Mouse (Mus musculus) midbrain, embryonic 16.5 days (tissue): ENCODE data around the gene Nrf1. TPM values are rescaled to one million over a fixed set of nuclear protein-coding genes. Genes with fewer than 3 reads are reported as not detected.

Experiments
- ATAC-seq: fragments of 200-750 bp; cut with Nextera tagmentation; 2 replicates; pipeline ENCODE4 v1.8.0; 2017; ENCODE audit warnings: moderate TSS enrichment
- H3K27ac ChIP-seq: fragments of 300-500 bp; sonication (generic); 2 replicates; pipeline ENCODE4 v1.5.1; 2014; ENCODE audit warnings: mild to moderate bottlenecking, low read length, mixed read lengths
- H3K27me3 ChIP-seq: fragments of 300-500 bp; sonication (generic); 2 replicates; pipeline ENCODE4 v1.6.1; 2014; ENCODE audit warnings: low read depth, low read length, mixed read lengths; ENCODE audit not compliant: control insufficient read depth, insufficient read depth
- H3K36me3 ChIP-seq: fragments of 300-500 bp; sonication (generic); 2 replicates; pipeline ENCODE4 v1.6.1; 2014; ENCODE audit warnings: mild to moderate bottlenecking, low read length, moderate library complexity, mixed read lengths; ENCODE audit not compliant: control insufficient read depth, insufficient read depth
- H3K4me1 ChIP-seq: fragments of 300-500 bp; sonication (generic); 2 replicates; pipeline ENCODE4 v1.6.1; 2014; ENCODE audit warnings: mild to moderate bottlenecking, low read length, mixed read lengths; ENCODE audit not compliant: control insufficient read depth, insufficient read depth
- H3K4me2 ChIP-seq: fragments of 300-500 bp; sonication (generic); 2 replicates; pipeline ENCODE4 v1.6.1; 2014; ENCODE audit warnings: mild to moderate bottlenecking, low read length, mixed read lengths
- H3K4me3 ChIP-seq: fragments of 300-500 bp; sonication (generic); 2 replicates; pipeline ENCODE4 v1.5.1; 2014; ENCODE audit warnings: low read depth, mild to moderate bottlenecking, low read length, moderate library complexity, mixed read lengths
- H3K9ac ChIP-seq: fragments of 300-500 bp; sonication (generic); 2 replicates; pipeline ENCODE4 v1.6.1; 2014; ENCODE audit warnings: low read depth, low read length, mixed read lengths
- H3K9me3 ChIP-seq: fragments of 300-500 bp; sonication (generic); replicated peaks from 2 replicates; pipeline ENCODE4 v1.6.1; 2014; ENCODE audit warnings: mild to moderate bottlenecking, low read length, mixed read lengths; ENCODE audit not compliant: control insufficient read depth, poor library complexity, severe bottlenecking
- WGBS: fragments of 180-500 bp; shearing (Covaris S2); extraction: QIAGEN DNeasy Blood & Tissue Kit; methylation state at CpG from one replicate; pipeline ENCODE4 v1.1.7; 2014; 5-methylcytosine and 5-hydroxymethylcytosine counted together
- polyA plus RNA-seq: library from polyadenylated mRNA; unstranded; fragments of >200 nt; fragmentation: Nextera tagmentation; extraction: Ambion mirVana; gene quantifications from 2 replicates; pipeline ENCODE4 v1.2.1, GENCODE M21; 2015

The Nrf1 gene
- polyA plus RNA-seq, 1 experiment from 2014 or later = 33.8 TPM

- Histone ChIP-seq H3K27me3 (no peaks in the 10 kb centered on the region), H3K4me1 (no peaks in the 10 kb centered on the region), H3K36me3 (no peaks in the 10 kb centered on the region), H3K9me3 (no peaks in the 10 kb centered on the region), H3K4me3 (no peak overlapping the region), H3K4me2 (no peak overlapping the region), H3K9ac (no peak overlapping the region), H3K27ac (no peak overlapping the region)
- ATAC-seq = no peak
- WGBS = 84% methylated on average over 2 of the region's 2 CpGs
These were observed 113.8 kb downstream of the Nrf1 start for GRCm38 (mm10) chr6:30161618-30162017.

GRCm38 (mm10) chr6:30162091-30162490, 114.3 kb downstream of the Nrf1 start:
- ATAC-seq = no peak
- H3K4me3 ChIP-seq = no peak overlapping the region
- H3K4me2 ChIP-seq = no peak overlapping the region
- 0 out of 2 replicates have a peak, but pooled peaks cover under 1% of the 10 kb centered on the region for H3K4me1 ChIP-seq
- 53% methylated on average over 7 of the region's 7 CpGs for WGBS
- H3K27ac ChIP-seq = no peak overlapping the region
- no peaks in the 10 kb centered on the region for H3K27me3 ChIP-seq
- H3K36me3 ChIP-seq = no peaks in the 10 kb centered on the region
- H3K9me3 ChIP-seq = no peaks in the 10 kb centered on the region
- H3K9ac ChIP-seq = no peak overlapping the region

DNA sequence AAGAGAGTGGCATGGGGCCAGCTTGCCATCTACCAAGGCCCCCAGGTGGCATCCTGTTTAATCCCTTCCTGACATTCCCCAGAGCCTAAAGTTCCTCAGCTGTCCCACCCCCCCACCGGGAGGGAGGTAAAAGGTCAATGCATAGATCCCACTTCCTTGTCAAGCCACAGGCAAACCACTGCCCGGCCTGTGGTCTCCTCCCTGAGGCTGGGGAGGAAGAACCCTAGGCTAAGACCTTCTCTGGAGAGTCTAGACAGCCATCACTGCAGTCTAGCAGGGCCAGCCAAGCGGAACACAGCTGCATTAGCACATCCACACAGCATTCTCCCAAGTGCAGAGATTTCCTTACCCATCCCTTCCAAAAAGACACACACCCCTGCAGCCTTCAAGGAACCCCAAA, 118.6 kb downstream of the Nrf1 start:
- no peaks in the 10 kb centered on the region for H3K36me3 ChIP-seq
- H3K27ac ChIP-seq = no peak overlapping the region
- 43% methylated on average over 3 of the region's 3 CpGs for WGBS
- H3K27me3 ChIP-seq = peaks cover 18% of the 10 kb centered on the region
- no peak overlapping the region for H3K4me3 ChIP-seq
- no peak overlapping the region for H3K4me2 ChIP-seq
- 0 out of 2 replicates have a peak, but pooled peaks cover 3% of the 10 kb centered on the region for H3K4me1 ChIP-seq
- ATAC-seq = no peak
- H3K9me3 ChIP-seq = no peaks in the 10 kb centered on the region
- H3K9ac ChIP-seq = no peak overlapping the region

- no peak overlapping the region for H3K4me2 ChIP-seq
- no peak for ATAC-seq
- peaks cover 26% of the 10 kb centered on the region for H3K27me3 ChIP-seq
- no peak overlapping the region for H3K9ac ChIP-seq
- no peak overlapping the region for H3K4me3 ChIP-seq
- H3K4me1 ChIP-seq = 0 out of 2 replicates have a peak, but pooled peaks cover 3% of the 10 kb centered on the region
- H3K9me3 ChIP-seq = no peaks in the 10 kb centered on the region
- H3K36me3 ChIP-seq = no peaks in the 10 kb centered on the region
- WGBS = 13% methylated on average over 11 of the region's 11 CpGs
- H3K27ac ChIP-seq = no peak overlapping the region
These were observed 119.4 kb downstream of the Nrf1 start for GRCm38 (mm10) chr6:30167192-30167591.

GRCm38 (mm10) chr6:30168275-30168674, 120.5 kb downstream of the Nrf1 start:
- H3K4me2 ChIP-seq = no peak overlapping the region
- no peak overlapping the region for H3K9ac ChIP-seq
- peaks cover 6% of the 10 kb centered on the region; the same call in 1 of the 2 replicates for H3K4me1 ChIP-seq
- H3K27me3 ChIP-seq = peaks cover 36% of the 10 kb centered on the region
- no peak overlapping the region for H3K4me3 ChIP-seq
- no peaks in the 10 kb centered on the region for H3K36me3 ChIP-seq
- no peak for ATAC-seq
- 98% methylated on average over 3 of the region's 3 CpGs for WGBS
- no peak overlapping the region for H3K27ac ChIP-seq
- H3K9me3 ChIP-seq = no peaks in the 10 kb centered on the region

DNA sequence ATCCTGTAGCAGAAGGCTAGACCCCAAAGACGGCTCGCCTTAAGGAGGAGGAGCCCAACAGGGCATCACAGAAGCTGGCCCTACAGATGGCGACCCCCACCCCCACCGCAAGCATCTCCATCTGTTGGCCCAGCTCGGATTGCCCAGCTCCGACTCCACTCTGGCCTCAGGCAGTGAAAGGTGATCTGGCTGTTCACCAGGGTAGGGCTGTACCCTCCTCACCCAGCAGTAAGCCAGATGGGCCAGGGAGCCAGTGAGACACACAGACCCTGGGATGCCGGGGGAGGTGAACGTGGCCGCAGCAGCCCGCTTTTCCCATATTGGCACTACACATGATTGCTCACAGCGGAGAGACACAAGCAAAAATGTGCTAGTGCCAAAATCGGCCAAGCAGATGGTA, 121.4 kb downstream of the Nrf1 start:
- Histone ChIP-seq H3K36me3 (no peaks in the 10 kb centered on the region), H3K4me2 (no peak overlapping the region), H3K27me3 (peaks cover 44% of the 10 kb centered on the region), H3K9me3 (no peaks in the 10 kb centered on the region), H3K4me1 (peaks cover 13% of the 10 kb centered on the region), H3K4me3 (no peak overlapping the region), H3K27ac (no peak overlapping the region), H3K9ac (no peak overlapping the region)
- no peak for ATAC-seq
- WGBS = 72% methylated on average over 12 of the region's 12 CpGs

DNA sequence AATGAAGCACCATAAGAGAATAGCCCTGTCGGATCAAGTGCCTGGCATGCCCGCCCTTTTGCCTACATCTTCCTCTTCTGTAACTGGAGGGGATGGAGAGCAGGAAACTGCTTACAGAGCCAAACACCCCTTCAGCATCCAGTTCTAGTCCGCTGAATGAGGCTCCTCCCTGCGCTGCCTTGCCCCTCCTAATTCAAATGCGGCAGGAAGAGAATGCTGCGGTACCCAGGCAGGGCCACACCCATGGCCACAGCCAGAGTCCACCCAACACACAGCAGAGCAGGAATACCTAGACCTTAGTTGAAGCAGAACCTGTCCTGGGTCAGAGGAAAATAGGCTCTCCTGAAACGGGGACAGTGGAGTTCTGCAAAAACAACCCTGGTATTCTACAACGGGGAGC, 123.4 kb downstream of the Nrf1 start:
- no peak overlapping the region for H3K4me2 ChIP-seq
- no peak overlapping the region for H3K9ac ChIP-seq
- H3K9me3 ChIP-seq = no peaks in the 10 kb centered on the region
- H3K4me3 ChIP-seq = no peak overlapping the region
- H3K4me1 ChIP-seq = peaks cover 20% of the 10 kb centered on the region
- no peak overlapping the region for H3K27ac ChIP-seq
- peaks cover 56% of the 10 kb centered on the region for H3K27me3 ChIP-seq
- H3K36me3 ChIP-seq = no peaks in the 10 kb centered on the region
- ATAC-seq = no peak
- 36% methylated on average over 8 of the region's 8 CpGs for WGBS

- WGBS = 17% methylated on average over 10 of the region's 10 CpGs
- no peak overlapping the region for H3K4me2 ChIP-seq
- no peaks in the 10 kb centered on the region for H3K9me3 ChIP-seq
- H3K4me1 ChIP-seq = peaks cover 20% of the 10 kb centered on the region
- no peaks in the 10 kb centered on the region for H3K36me3 ChIP-seq
- H3K9ac ChIP-seq = no peak overlapping the region
- no peak overlapping the region for H3K4me3 ChIP-seq
- ATAC-seq = no peak
- no peak overlapping the region for H3K27ac ChIP-seq
- H3K27me3 ChIP-seq = peaks cover 60% of the 10 kb centered on the region
These were observed 124.2 kb downstream of the Nrf1 start for GRCm38 (mm10) chr6:30171967-30172366.

- no peak overlapping the region for H3K4me3 ChIP-seq
- H3K27me3 ChIP-seq = peaks cover 60% of the 10 kb centered on the region
- no peak overlapping the region for H3K9ac ChIP-seq
- no peak for ATAC-seq
- H3K4me1 ChIP-seq = peaks cover 18% of the 10 kb centered on the region
- H3K9me3 ChIP-seq = no peaks in the 10 kb centered on the region
- no peaks in the 10 kb centered on the region for H3K36me3 ChIP-seq
- no peak overlapping the region for H3K27ac ChIP-seq
- WGBS = 11% methylated on average over 8 of the region's 8 CpGs
- no peak overlapping the region for H3K4me2 ChIP-seq
These were observed 124.6 kb downstream of the Nrf1 start for GRCm38 (mm10) chr6:30172441-30172819.
